Mouse (Mus musculus): ENCODE results near the gene Mylk.

- no peak for TF ChIP-seq GATA1 (IDR thresholded peaks at IDR 0.05; ENCODE audit: borderline replicate concordance, low read length)
- no peak for TF ChIP-seq FLI1 (IDR thresholded peaks at IDR 0.05; ENCODE audit: low read length)
Measured at GRCm38 (mm10) chr16:34756991-34757390, 12.0 kb downstream of the Mylk start.

Data from megakaryocyte, embryonic 14.5 days (primary cell).